Mouse (Mus musculus) erythroblast, embryonic 14.5 days (primary cell): ENCODE measurements around the gene Dcun1d1.

ENCODE experiments used
- GATA1 ChIP-seq: IDR thresholded peaks from 2 replicates; pipeline ENCODE4 v1.6.1; 2012; ENCODE audit warnings: low read length, inconsistent platforms, mixed read lengths
- TAL1 ChIP-seq: IDR thresholded peaks from 3 replicates; pipeline ENCODE4 v1.6.1; 2012; ENCODE audit warnings: low read length, inconsistent platforms, mixed read lengths

GRCm38 (mm10) chr3:35908982-35909680 is 28.1 kb downstream of the Dcun1d1 start:
- TF ChIP-seq TAL1: no peak
- no peak for TF ChIP-seq GATA1
